In the genomic region with DNA sequence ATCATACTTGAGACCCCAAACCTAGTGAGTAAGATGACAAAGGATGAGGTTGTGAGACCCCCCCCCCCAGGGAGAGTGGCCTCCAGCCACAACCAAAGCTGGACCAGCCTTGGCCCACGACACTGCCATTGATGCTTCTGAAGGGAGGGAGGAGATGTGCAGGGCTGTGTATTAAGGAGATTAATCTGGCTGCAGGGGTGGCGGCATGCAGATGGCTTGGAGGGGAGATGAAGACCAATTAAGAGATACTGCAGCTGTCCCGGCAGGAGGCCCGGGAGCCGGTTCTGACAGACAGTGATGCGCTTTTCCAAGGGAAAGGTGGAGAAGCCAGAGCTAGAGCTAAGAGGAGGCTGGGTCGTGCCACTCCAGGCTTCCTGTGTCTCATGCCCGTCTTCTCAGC, we compare ENCODE assay signal across 14 mouse cellular contexts. TPM values are rescaled to one million over a fixed set of nuclear protein-coding genes. Genes with fewer than 3 reads are reported as not detected.
A peak's percentile ranks its signal among the peaks of the same experiment; 100 is the strongest.
DNase-seq lines count a peak whose midpoint lies in the region; ATAC-seq and TF ChIP-seq lines count a peak whose summit lies in the region.
"Had no signal": no experiment of that assay in that cellular context is flagged by ENCODE, and none has a peak within 500 bp of the region (broad histone marks: within the 10 kb centered on the region; RNA-seq: fewer than 3 reads in every experiment).

No protein-coding gene starts in this region.

- no peak overlapping the region for H3K4me2 ChIP-seq in heart, postnatal 0 days (ENCODE audit: low read depth, low read length)
- H3K4me2 ChIP-seq in heart, embryonic 11.5 days = no peak overlapping the region
- H3K4me2 ChIP-seq in hindbrain, embryonic 15.5 days = no peak overlapping the region
- no peak overlapping the region for H3K4me2 ChIP-seq in midbrain, postnatal 0 days (ENCODE audit: low read depth, low read length, poor library complexity, severe bottlenecking)

- H3K27ac ChIP-seq in heart, postnatal 0 days (ENCODE audit: low read depth) = peak overlapping the region; percentile 94
- no peak overlapping the region for H3K27ac ChIP-seq in heart, embryonic 11.5 days (ENCODE audit: low read depth, low read length)
- H3K27ac ChIP-seq in hindbrain, embryonic 15.5 days (replicated peaks) = peak overlapping the region; percentile 69
- 0 out of 2 replicates have a peak overlapping the region, but pooled peaks have one; percentile 32 for H3K27ac ChIP-seq in midbrain, postnatal 0 days (ENCODE audit: low read depth, low read length)

- no peaks in the 10 kb centered on the region for H3K9me3 ChIP-seq in heart, postnatal 0 days (replicated peaks; ENCODE audit: control insufficient read depth, low read length)
- H3K9me3 ChIP-seq in heart, embryonic 11.5 days (replicated peaks; ENCODE audit: control insufficient read depth, low read length) = no peaks in the 10 kb centered on the region
- H3K9me3 ChIP-seq in hindbrain, embryonic 15.5 days = no peaks in the 10 kb centered on the region
- no peaks in the 10 kb centered on the region for H3K9me3 ChIP-seq in midbrain, postnatal 0 days (ENCODE audit: low read length)

- no peak for ATAC-seq in heart, postnatal 0 days (ENCODE audit: insufficient read depth, low read depth)
- no peak for ATAC-seq in heart, embryonic 11.5 days (replicated peaks; ENCODE audit: insufficient number of reproducible peaks, low FRiP score, low TSS enrichment)
- ATAC-seq in hindbrain, embryonic 15.5 days (ENCODE audit: low FRiP score, low read depth) = 0 out of 2 replicates have a peak, but pooled peaks have one; percentile 24
- no peak for ATAC-seq in midbrain, postnatal 0 days (ENCODE audit: low FRiP score)
- ATAC-seq in megakaryocyte, adult 5-6 weeks (ENCODE audit: poor library complexity, severe bottlenecking) = no peak
- ATAC-seq: liver, postnatal 0 days had no signal

- 58% methylated on average over 8 of the region's 8 CpGs for WGBS in heart, postnatal 0 days
- 42% methylated on average over 8 of the region's 8 CpGs for whole genome bisulfite sequencing in heart, embryonic 11.5 days (ENCODE audit: insufficient replicate concordance)
- WGBS in hindbrain, embryonic 15.5 days = 36% methylated on average over 8 of the region's 8 CpGs
- 22% methylated on average over 7 of the region's 8 CpGs for WGBS in midbrain, postnatal 0 days

- no peaks in the 10 kb centered on the region for H3K36me3 ChIP-seq in heart, postnatal 0 days (replicated peaks; ENCODE audit: control insufficient read depth, insufficient read depth, low read length)
- no peaks in the 10 kb centered on the region for H3K36me3 ChIP-seq in heart, embryonic 11.5 days (ENCODE audit: control insufficient read depth, insufficient read depth, low read length)
- H3K36me3 ChIP-seq in hindbrain, embryonic 15.5 days = no peaks in the 10 kb centered on the region
- H3K36me3 ChIP-seq in midbrain, postnatal 0 days (ENCODE audit: insufficient read depth, low read length) = no peaks in the 10 kb centered on the region; the same call in 1 of the 2 replicates

- no peak for TF ChIP-seq CTCF in heart, postnatal 0 days (IDR thresholded peaks at IDR 0.05; ENCODE audit: low read depth)
- no peak for TF ChIP-seq CTCF in midbrain, postnatal 0 days (IDR thresholded peaks at IDR 0.05)

- DNase-seq in cerebellum, postnatal 10 days = peak; percentile 56 to 65
- DNase-seq in cerebellum, adult 8-10 months = no peak
- DNase-seq in heart, postnatal 0 days (ENCODE audit: low spot score) = no peak
- DNase-seq in midbrain, postnatal 0 days (ENCODE audit: low spot score) = peak; percentile 39
- no peak for DNase-seq in Muller cell, postnatal 12 days (ENCODE audit: inconsistent ontology term)
- DNase-seq: cerebellum, adult 2 months; kidney, adult 2 months; liver, postnatal 0 days had no signal

- H3K4me3 ChIP-seq in heart, postnatal 0 days (ENCODE audit: low read depth, low read length) = no peak overlapping the region
- no peak overlapping the region for H3K4me3 ChIP-seq in heart, embryonic 11.5 days (ENCODE audit: low read depth, low read length)
- H3K4me3 ChIP-seq in hindbrain, embryonic 15.5 days = no peak overlapping the region
- no peak overlapping the region for H3K4me3 ChIP-seq in midbrain, postnatal 0 days (ENCODE audit: low read depth, low read length)

- no peak overlapping the region for H3K9ac ChIP-seq in heart, postnatal 0 days (replicated peaks; ENCODE audit: low read depth, low read length)
- no peak overlapping the region for H3K9ac ChIP-seq in heart, embryonic 11.5 days (ENCODE audit: low read depth, low read length)
- no peak overlapping the region for H3K9ac ChIP-seq in hindbrain, embryonic 15.5 days
- H3K9ac ChIP-seq in midbrain, postnatal 0 days (replicated peaks; ENCODE audit: low read length, poor library complexity, severe bottlenecking) = no peak overlapping the region
- H3K9ac ChIP-seq: liver, postnatal 0 days had no signal

- H3K27me3 ChIP-seq in heart, postnatal 0 days (ENCODE audit: control insufficient read depth, insufficient read depth, low read length) = no peaks in the 10 kb centered on the region
- H3K27me3 ChIP-seq in heart, embryonic 11.5 days (ENCODE audit: control insufficient read depth, insufficient read depth, low read length) = no peaks in the 10 kb centered on the region
- H3K27me3 ChIP-seq in hindbrain, embryonic 15.5 days = no peaks in the 10 kb centered on the region
- no peaks in the 10 kb centered on the region for H3K27me3 ChIP-seq in midbrain, postnatal 0 days (ENCODE audit: insufficient read depth, low read length)

- peaks cover 34% of the 10 kb centered on the region for H3K4me1 ChIP-seq in heart, postnatal 0 days (ENCODE audit: control insufficient read depth, insufficient read depth)
- H3K4me1 ChIP-seq in heart, embryonic 11.5 days (ENCODE audit: control insufficient read depth, insufficient read depth, low read length) = peaks cover 27% of the 10 kb centered on the region
- H3K4me1 ChIP-seq in hindbrain, embryonic 15.5 days (replicated peaks) = peaks cover 44% of the 10 kb centered on the region
- H3K4me1 ChIP-seq in midbrain, postnatal 0 days (ENCODE audit: insufficient read depth, low read length) = peaks cover 3% of the 10 kb centered on the region; the same call in 1 of the 2 replicates

- TF ChIP-seq EP300 in heart, postnatal 0 days (IDR thresholded peaks at IDR 0.05; ENCODE audit: low read depth) = no peak

RNA-seq across cellular contexts. Expression of gene Cacna1g, which starts 24.8 kb away (rescaled TPM):
- total RNA-seq in heart, postnatal 0 days (2014; rRNA removed; ENCODE audit: low replicate concordance) = 29.6 and 46.2 TPM in 2 replicates
- polyA plus RNA-seq in heart, postnatal 0 days (2015; fragmentation: Nextera tagmentation; extraction: Ambion mirVana) = 6.9 and 7.4 TPM in 2 replicates
- polyA plus RNA-seq in heart, embryonic 11.5 days (2014; fragmentation: Nextera tagmentation; extraction: Ambion mirVana) = 2.7 and 4.3 TPM in 2 replicates
- 15.0 and 18.8 TPM in 2 replicates for polyA plus RNA-seq in hindbrain, embryonic 15.5 days (2015; fragmentation: Nextera tagmentation; extraction: Ambion mirVana)
- 94.6 and 131 TPM in 2 replicates for total RNA-seq in midbrain, postnatal 0 days (2014; rRNA removed)
- 13.0 and 13.2 TPM in 2 replicates for polyA plus RNA-seq in midbrain, postnatal 0 days (2015; fragmentation: Nextera tagmentation; extraction: Ambion mirVana)
- 0.96 and 0.98 TPM in 2 replicates for total RNA-seq in megakaryocyte, adult 5-6 weeks (2015)
- total RNA-seq in megakaryocyte, adult 5-6 weeks (2017) = 0.16 TPM in 1 of 2 replicates, not detected in the other

RNA-seq across cellular contexts. Expression of gene Spata20, which starts 36.7 kb away (rescaled TPM):
- total RNA-seq in heart, postnatal 0 days (2014; rRNA removed; ENCODE audit: low replicate concordance) = not detected in 2 replicates
- 0.30 and 0.56 TPM in 2 replicates for polyA plus RNA-seq in heart, postnatal 0 days (2015; fragmentation: Nextera tagmentation; extraction: Ambion mirVana)
- polyA plus RNA-seq in heart, embryonic 11.5 days (2014; fragmentation: Nextera tagmentation; extraction: Ambion mirVana) = 0.15 TPM in 1 of 2 replicates, not detected in the other
- 0.29 and 0.84 TPM in 2 replicates for polyA plus RNA-seq in hindbrain, embryonic 15.5 days (2015; fragmentation: Nextera tagmentation; extraction: Ambion mirVana)
- 0.93 and 6.5 TPM in 2 replicates for total RNA-seq in midbrain, postnatal 0 days (2014; rRNA removed)
- 1.2 and 1.3 TPM in 2 replicates for polyA plus RNA-seq in midbrain, postnatal 0 days (2015; fragmentation: Nextera tagmentation; extraction: Ambion mirVana)
- not detected in 2 replicates for total RNA-seq in megakaryocyte, adult 5-6 weeks (2015)
- not detected in 2 replicates for total RNA-seq in megakaryocyte, adult 5-6 weeks (2017)
- total RNA-seq: CH12.LX; left cerebral cortex, adult 18-20 months had no signal
- polyA plus RNA-seq: liver, postnatal 0 days; spleen, adult 2 months had no signal

RNA-seq across cellular contexts. Expression of gene Epn3, which starts 50.5 kb away (rescaled TPM):
- 32.5 and 44.4 TPM in 2 replicates for total RNA-seq in heart, postnatal 0 days (2014; rRNA removed; ENCODE audit: low replicate concordance)
- 11.4 and 13.3 TPM in 2 replicates for polyA plus RNA-seq in heart, postnatal 0 days (2015; fragmentation: Nextera tagmentation; extraction: Ambion mirVana)
- polyA plus RNA-seq in heart, embryonic 11.5 days (2014; fragmentation: Nextera tagmentation; extraction: Ambion mirVana) = 8.2 and 9.1 TPM in 2 replicates
- 1.0 and 2.5 TPM in 2 replicates for polyA plus RNA-seq in hindbrain, embryonic 15.5 days (2015; fragmentation: Nextera tagmentation; extraction: Ambion mirVana)
- 1.1 and 5.0 TPM in 2 replicates for total RNA-seq in midbrain, postnatal 0 days (2014; rRNA removed)
- 0.92 and 1.4 TPM in 2 replicates for polyA plus RNA-seq in midbrain, postnatal 0 days (2015; fragmentation: Nextera tagmentation; extraction: Ambion mirVana)
- total RNA-seq in megakaryocyte, adult 5-6 weeks (2015) = not detected in 2 replicates
- total RNA-seq in megakaryocyte, adult 5-6 weeks (2017) = not detected in 2 replicates

RNA-seq across cellular contexts. Expression of gene Abcc3, which starts 56.4 kb away (rescaled TPM):
- 2.2 and 14.5 TPM in 2 replicates for total RNA-seq in heart, postnatal 0 days (2014; rRNA removed; ENCODE audit: low replicate concordance)
- polyA plus RNA-seq in heart, postnatal 0 days (2015; fragmentation: Nextera tagmentation; extraction: Ambion mirVana) = 0.72 and 0.88 TPM in 2 replicates
- polyA plus RNA-seq in heart, embryonic 11.5 days (2014; fragmentation: Nextera tagmentation; extraction: Ambion mirVana) = 0.34 and 0.96 TPM in 2 replicates
- 0.53 and 1.2 TPM in 2 replicates for polyA plus RNA-seq in hindbrain, embryonic 15.5 days (2015; fragmentation: Nextera tagmentation; extraction: Ambion mirVana)
- 1.7 and 3.6 TPM in 2 replicates for total RNA-seq in midbrain, postnatal 0 days (2014; rRNA removed)
- 0.72 and 0.99 TPM in 2 replicates for polyA plus RNA-seq in midbrain, postnatal 0 days (2015; fragmentation: Nextera tagmentation; extraction: Ambion mirVana)
- total RNA-seq in megakaryocyte, adult 5-6 weeks (2015) = 1.1 and 1.8 TPM in 2 replicates
- total RNA-seq in megakaryocyte, adult 5-6 weeks (2017) = 1.4 and 1.8 TPM in 2 replicates

Comparison
In these comparisons a context has a peak if more than half of its experiments do, and no peak if none do; other contexts are left out.
1. DNase-seq: peak in cerebellum, postnatal 10 days (2 of 2) and midbrain, postnatal 0 days (single experiment); none in cerebellum, adult 8-10 months (single experiment), heart, postnatal 0 days (single experiment) and Muller cell, postnatal 12 days (single experiment).